Mouse (Mus musculus) heart, adult 2 months (tissue): Measurements from ENCODE around the gene Usp28. TPM values are rescaled to one million over a fixed set of nuclear protein-coding genes. Genes with fewer than 3 reads are reported as not detected.
A peak's percentile ranks its signal among the peaks of the same experiment; 100 is the strongest.
"Not testable (repeated sequence)": the region's sequence is repeated elsewhere in the genome, so short reads cannot be mapped to it uniquely, and the experiment has no call there.

ENCODE experiments used
- DNase-seq, 2 experiments: peaks; one replicate each; pipeline ENCODE4 v3.0.0; 2021
- H3K27ac ChIP-seq: fragments of 200-600 bp; 2 replicates; pipeline ENCODE4 v1.8.1; 2022
- H3K27me3 ChIP-seq: fragments of 200-500 bp; 2 replicates; pipeline ENCODE4 v1.6.1; 2012; ENCODE audit warnings: mild to moderate bottlenecking, low read length, inconsistent platforms, mixed read lengths; ENCODE audit not compliant: control insufficient read depth, insufficient read depth
- H3K36me3 ChIP-seq: fragments of 200-500 bp; 2 replicates; pipeline ENCODE4 v1.6.1; 2012; ENCODE audit warnings: low read length, inconsistent platforms; ENCODE audit not compliant: control insufficient read depth, insufficient read depth
- H3K4me1 ChIP-seq: fragments of 200-500 bp; 2 replicates; pipeline ENCODE4 v1.6.1; 2011; ENCODE audit warnings: low read length; ENCODE audit not compliant: control insufficient read depth, insufficient read depth
- H3K4me3 ChIP-seq: fragments of 200-600 bp; 2 replicates; pipeline ENCODE4 v1.8.1; 2022
- H3K79me2 ChIP-seq: fragments of 200-500 bp; replicated peaks from 2 replicates; pipeline ENCODE4 v1.6.1; 2012; ENCODE audit warnings: mild to moderate bottlenecking, inconsistent platforms, low read length, moderate library complexity, mixed read lengths; ENCODE audit not compliant: control insufficient read depth, insufficient read depth
- H3K9ac ChIP-seq: fragments of 200-500 bp; 2 replicates; pipeline ENCODE4 v1.6.1; 2012; ENCODE audit warnings: low read depth, mild to moderate bottlenecking, control low read depth, inconsistent platforms, low read length, mixed read lengths
- CTCF ChIP-seq: fragments of 200-600 bp; IDR thresholded peaks from 2 replicates; pipeline ENCODE4 v1.8.1; 2022; ENCODE audit warnings: antibody characterized with exemption, mild to moderate bottlenecking, moderate library complexity
- EP300 ChIP-seq: fragments of 200-500 bp; IDR thresholded peaks from 2 replicates; pipeline ENCODE4 v1.6.1; 2011; ENCODE audit warnings: low read depth, low read length, control low read depth; ENCODE audit not compliant: insufficient read depth
- POLR2A ChIP-seq: fragments of 200-500 bp; IDR thresholded peaks from 2 replicates; pipeline ENCODE4 v1.6.1; 2011; ENCODE audit warnings: mild to moderate bottlenecking, low read depth, low read length, control low read depth; ENCODE audit not compliant: insufficient read depth
- WGBS: fragments of 180-500 bp; shearing (Covaris S2); methylation state at CpG from one replicate; pipeline ENCODE4 v1.1.7; 2018; 5-methylcytosine and 5-hydroxymethylcytosine counted together
- intact Hi-C: fragments of 180-260 bp; cut with DNase I; formaldehyde crosslinking; loops from one replicate; pipeline ENCODE4 v1.15.1; 2025
- polyA plus RNA-seq: library from polyadenylated mRNA; depleted of rRNA; stranded (reverse); fragments of >200 nt; gene quantifications from 2 replicates; pipeline ENCODE4 v1.2.3, GENCODE M21; 2012
- total RNA-seq, 2 experiments: library from RNA; stranded (reverse); gene quantifications; 2 replicates each; pipeline ENCODE4 v1.2.3; 2021

Gene Usp28
- total and polyA plus RNA-seq, 3 experiments: 72.8 to 130 (median 113) TPM

- no peak overlapping the region for H3K4me3 ChIP-seq
- no peaks in the 10 kb centered on the region for H3K4me1 ChIP-seq
- H3K79me2 ChIP-seq: no peaks in the 10 kb centered on the region
- no peaks in the 10 kb centered on the region for H3K36me3 ChIP-seq
- DNase-seq: no peak
- no peaks in the 10 kb centered on the region for H3K27me3 ChIP-seq
- 32% methylated on average over 3 of the region's 3 CpGs for WGBS
- intact Hi-C loops: loop anchor here (1.0 to 5.0 kb wide), 2 partner anchors 75 to 327 kb away; no protein-coding TSS in a partner anchor
- H3K9ac ChIP-seq: no peak overlapping the region
- H3K27ac ChIP-seq: no peak overlapping the region
- no peak for TF ChIP-seq POLR2A
- TF ChIP-seq EP300: 0 out of 2 replicates have a peak, but pooled peaks have one; percentile 22
- peak; percentile 83 for TF ChIP-seq CTCF
Observed at GRCm38 (mm10) chr9:48972494-48972893, 12.7 kb upstream of the Usp28 start.

GRCm38 (mm10) chr9:48976661-48977355, 8.4 kb upstream of the Usp28 start:
- Histone ChIP-seq H3K27ac (no peak overlapping the region), H3K27me3 (no peaks in the 10 kb centered on the region), H3K4me1 (no peaks in the 10 kb centered on the region), H3K4me3 (no peak overlapping the region), H3K9ac (no peak overlapping the region), H3K36me3 (no peaks in the 10 kb centered on the region), H3K79me2 (no peaks in the 10 kb centered on the region)
- TF ChIP-seq POLR2A: no peak
- TF ChIP-seq EP300: no peak
- no peak for TF ChIP-seq CTCF
- 72% methylated on average over 6 of the region's 6 CpGs for WGBS
- no peak for DNase-seq
- intact Hi-C loops: no loop called here

- no peak overlapping the region for H3K4me3 ChIP-seq
- no peaks in the 10 kb centered on the region for H3K36me3 ChIP-seq
- WGBS: 40% methylated on average over 5 of the region's 5 CpGs
- TF ChIP-seq CTCF (no peak), EP300 (no peak)
- DNase-seq: no peak
- peak overlapping the region; percentile 55 for H3K27ac ChIP-seq
- peaks cover 1% of the 10 kb centered on the region; the same call in 1 of the 2 replicates for H3K4me1 ChIP-seq
- H3K9ac ChIP-seq: no peak overlapping the region
- intact Hi-C loops: loop anchor here (10.0 kb wide), 1 partner anchor 366 kb away; no protein-coding TSS in a partner anchor
- H3K79me2 ChIP-seq: no peaks in the 10 kb centered on the region
- H3K27me3 ChIP-seq: no peaks in the 10 kb centered on the region
Observed at GRCm38 (mm10) chr9:48980371-48980770, 4.8 kb upstream of the Usp28 start.

GRCm38 (mm10) chr9:48980781-48981180, 4.4 kb upstream of the Usp28 start:
- no peaks in the 10 kb centered on the region for H3K27me3 ChIP-seq
- H3K79me2 ChIP-seq: no peaks in the 10 kb centered on the region
- intact Hi-C loops: loop anchor here (10.0 kb wide), 1 partner anchor 366 kb away; no protein-coding TSS in a partner anchor
- no peak overlapping the region for H3K4me3 ChIP-seq
- DNase-seq: no peak
- no peak for TF ChIP-seq EP300
- no peak for TF ChIP-seq CTCF
- no peak for TF ChIP-seq POLR2A
- H3K4me1 ChIP-seq: peaks cover 1% of the 10 kb centered on the region; the same call in 1 of the 2 replicates
- H3K9ac ChIP-seq: no peak overlapping the region
- no peaks in the 10 kb centered on the region for H3K36me3 ChIP-seq
- peak overlapping the region; percentile 55 for H3K27ac ChIP-seq
- WGBS: 23% methylated on average over 3 of the region's 3 CpGs

- no peak overlapping the region for H3K27ac ChIP-seq
- no peak for TF ChIP-seq POLR2A
- TF ChIP-seq EP300: no peak
- TF ChIP-seq CTCF: no peak
- no peak overlapping the region for H3K4me3 ChIP-seq
- intact Hi-C loops: loop anchor here (10.0 kb wide), 1 partner anchor 367 kb away; no protein-coding TSS in a partner anchor
- H3K79me2 ChIP-seq: no peaks in the 10 kb centered on the region
- no peak for DNase-seq
- no peak overlapping the region for H3K9ac ChIP-seq
- H3K27me3 ChIP-seq: no peaks in the 10 kb centered on the region
- H3K4me1 ChIP-seq: peaks cover 1% of the 10 kb centered on the region; the same call in 1 of the 2 replicates
- no peaks in the 10 kb centered on the region for H3K36me3 ChIP-seq
Observed at GRCm38 (mm10) chr9:48981827-48982226, 3.3 kb upstream of the Usp28 start.

GRCm38 (mm10) chr9:48983801-48984200, 1.4 kb upstream of the Usp28 start:
- intact Hi-C loops: loop anchor here (10.0 kb wide), 1 partner anchor 369 kb away; no protein-coding TSS in a partner anchor

More at GRCm38 (mm10) chr9:48983801-48984200, 1.4 kb upstream of the Usp28 start:
- not testable (repeated sequence) for H3K27me3 ChIP-seq, H3K36me3 ChIP-seq, H3K9ac ChIP-seq, H3K27ac ChIP-seq, DNase-seq, H3K79me2 ChIP-seq, H3K4me3 ChIP-seq, H3K4me1 ChIP-seq
- 97% methylated on average over 6 of the region's 6 CpGs for WGBS
